Mouse (Mus musculus) heart, embryonic 13.5 days (tissue): Measurements from ENCODE around the gene Ddx10. TPM values are rescaled to one million over a fixed set of nuclear protein-coding genes. Genes with fewer than 3 reads are reported as not detected.
A peak's percentile ranks its signal among the peaks of the same experiment; 100 is the strongest.

Source experiments
- ATAC-seq: fragments of 200-750 bp; cut with Nextera tagmentation; 2 replicates; pipeline ENCODE4 v1.8.0; 2017; ENCODE audit warnings: moderate TSS enrichment; ENCODE audit not compliant: insufficient number of reproducible peaks, low FRiP score, low TSS enrichment; ENCODE audit errors: extremely low read depth
- H3K27ac ChIP-seq: fragments of 300-500 bp; sonication (generic); replicated peaks from 2 replicates; pipeline ENCODE4 v1.5.1; 2015; ENCODE audit warnings: moderate library complexity, mild to moderate bottlenecking, inconsistent platforms
- H3K27me3 ChIP-seq: fragments of 300-500 bp; sonication (generic); replicated peaks from 2 replicates; pipeline ENCODE4 v1.6.1; 2015; ENCODE audit warnings: mild to moderate bottlenecking, inconsistent platforms
- H3K36me3 ChIP-seq: fragments of 300-500 bp; sonication (generic); 2 replicates; pipeline ENCODE4 v1.6.1; 2015; ENCODE audit warnings: mild to moderate bottlenecking, inconsistent platforms
- H3K4me1 ChIP-seq: fragments of 300-500 bp; sonication (generic); 2 replicates; pipeline ENCODE4 v1.6.1; 2015; ENCODE audit warnings: inconsistent platforms
- H3K4me2 ChIP-seq: fragments of 300-500 bp; sonication (generic); 2 replicates; pipeline ENCODE4 v1.6.1; 2015; ENCODE audit warnings: inconsistent platforms, mild to moderate bottlenecking, moderate library complexity
- H3K4me3 ChIP-seq: fragments of 300-500 bp; sonication (generic); 2 replicates; pipeline ENCODE4 v1.5.1; 2015; ENCODE audit warnings: moderate library complexity, mild to moderate bottlenecking, inconsistent platforms
- H3K9ac ChIP-seq: fragments of 300-500 bp; sonication (generic); 2 replicates; pipeline ENCODE4 v1.6.1; 2015; ENCODE audit warnings: inconsistent platforms, mild to moderate bottlenecking, moderate library complexity
- H3K9me3 ChIP-seq: fragments of 300-500 bp; sonication (generic); 2 replicates; pipeline ENCODE4 v1.6.1; 2016; ENCODE audit warnings: inconsistent platforms
- WGBS: fragments of 180-500 bp; shearing (Covaris S2); methylation state at CpG from one replicate; pipeline ENCODE4 v1.1.7; 2015; ENCODE audit warnings: mixed read lengths; 5-methylcytosine and 5-hydroxymethylcytosine counted together
- polyA plus RNA-seq: library from polyadenylated mRNA; unstranded; fragments of >200 nt; fragmentation: Nextera tagmentation; extraction: Ambion mirVana; gene quantifications from 2 replicates; pipeline ENCODE4 v1.2.1, GENCODE M21; 2015

Ddx10 gene
- polyA plus RNA-seq, result 16.9 and 17.0 TPM in 2 replicates

GRCm38 (mm10) chr9:53247953-53248397, at the start of gene Ddx10:
TSS of gene Ddx10 (minus strand) at chr9:53248053.
- under 1% methylated on average over 35 of the region's 35 CpGs for WGBS
- peak within 1 kb of the TSS; percentile 95 for H3K4me3 ChIP-seq
- no peak within 1 kb of the TSS for H3K27ac ChIP-seq

GRCm38 (mm10) chr9:53292833-53293232, 45.0 kb upstream of the Ddx10 start:
- H3K4me3 ChIP-seq, result no peak overlapping the region
- no peaks in the 10 kb centered on the region for H3K9me3 ChIP-seq
- H3K4me1 ChIP-seq, result no peaks in the 10 kb centered on the region
- H3K27me3 ChIP-seq, result 0 out of 2 replicates have a peak, but pooled peaks cover 2% of the 10 kb centered on the region
- no peaks in the 10 kb centered on the region for H3K36me3 ChIP-seq
- ATAC-seq, result no peak
- no peak overlapping the region for H3K9ac ChIP-seq
- H3K4me2 ChIP-seq, result no peak overlapping the region
- no peak overlapping the region for H3K27ac ChIP-seq

More at GRCm38 (mm10) chr9:53247953-53248397, at the start of gene Ddx10:
- Histone ChIP-seq H3K9me3 (no peaks in the 10 kb centered on the region), H3K4me2 (peak within 1 kb of the TSS; percentile 98), H3K27me3 (0 out of 2 replicates have a peak, but pooled peaks cover 2% of the 10 kb centered on the region), H3K36me3 (no peaks in the 10 kb centered on the region), H3K9ac (peak within 1 kb of the TSS; percentile 90), H3K4me1 (peaks cover 15% of the 10 kb centered on the region)
- peak; percentile 93 for ATAC-seq

GRCm38 (mm10) chr9:53290006-53290405, 42.2 kb upstream of the Ddx10 start:
- no peaks in the 10 kb centered on the region for H3K4me1 ChIP-seq
- H3K27me3 ChIP-seq, result 0 out of 2 replicates have a peak, but pooled peaks cover 2% of the 10 kb centered on the region
- no peak for ATAC-seq
- H3K27ac ChIP-seq, result no peak overlapping the region
- H3K36me3 ChIP-seq, result no peaks in the 10 kb centered on the region
- no peak overlapping the region for H3K9ac ChIP-seq
- WGBS, result 59% methylated on average over 3 of the region's 3 CpGs
- H3K4me2 ChIP-seq, result no peak overlapping the region
- no peaks in the 10 kb centered on the region for H3K9me3 ChIP-seq
- no peak overlapping the region for H3K4me3 ChIP-seq

GRCm38 (mm10) chr9:53286793-53287192, 38.9 kb upstream of the Ddx10 start:
- WGBS, result 65% methylated on average over 6 of the region's 6 CpGs
- H3K9ac ChIP-seq, result no peak overlapping the region
- no peak overlapping the region for H3K4me2 ChIP-seq

GRCm38 (mm10) chr9:53278997-53279396, 31.1 kb upstream of the Ddx10 start:
- WGBS, result 84% methylated on average over 2 of the region's 2 CpGs
- Histone ChIP-seq H3K9me3 (no peaks in the 10 kb centered on the region), H3K4me2 (no peak overlapping the region), H3K9ac (no peak overlapping the region), H3K27me3 (no peaks in the 10 kb centered on the region), H3K27ac (no peak overlapping the region), H3K36me3 (no peaks in the 10 kb centered on the region), H3K4me1 (no peaks in the 10 kb centered on the region), H3K4me3 (no peak overlapping the region)
- ATAC-seq, result no peak

More at GRCm38 (mm10) chr9:53286793-53287192, 38.9 kb upstream of the Ddx10 start:
- no peak for ATAC-seq
- no peak overlapping the region for H3K4me3 ChIP-seq
- H3K36me3 ChIP-seq, result no peaks in the 10 kb centered on the region
- 0 out of 2 replicates have a peak, but pooled peaks cover 2% of the 10 kb centered on the region for H3K27me3 ChIP-seq
- no peaks in the 10 kb centered on the region for H3K9me3 ChIP-seq
- H3K27ac ChIP-seq, result no peak overlapping the region
- H3K4me1 ChIP-seq, result no peaks in the 10 kb centered on the region

- no peak overlapping the region for H3K27ac ChIP-seq
- H3K36me3 ChIP-seq, result no peaks in the 10 kb centered on the region
- H3K9me3 ChIP-seq, result no peaks in the 10 kb centered on the region
- no peak overlapping the region for H3K4me3 ChIP-seq
- H3K4me1 ChIP-seq, result peaks cover 7% of the 10 kb centered on the region
- no peak overlapping the region for H3K4me2 ChIP-seq
- no peak overlapping the region for H3K9ac ChIP-seq
- H3K27me3 ChIP-seq, result no peaks in the 10 kb centered on the region
- no peak for ATAC-seq
- 73% methylated on average over 1 of the region's 1 CpGs for WGBS
Observed at GRCm38 (mm10) chr9:53276381-53276780, 28.5 kb upstream of the Ddx10 start.

GRCm38 (mm10) chr9:53272714-53273113, 24.9 kb upstream of the Ddx10 start:
- H3K4me3 ChIP-seq, result no peak overlapping the region
- H3K9me3 ChIP-seq, result no peaks in the 10 kb centered on the region
- peaks cover 15% of the 10 kb centered on the region for H3K4me1 ChIP-seq
- H3K27me3 ChIP-seq, result no peaks in the 10 kb centered on the region
- no peak overlapping the region for H3K9ac ChIP-seq
- H3K27ac ChIP-seq, result no peak overlapping the region
- no peak for ATAC-seq
- H3K4me2 ChIP-seq, result no peak overlapping the region
- 82% methylated on average over 4 of the region's 4 CpGs for whole genome bisulfite sequencing
- H3K36me3 ChIP-seq, result no peaks in the 10 kb centered on the region

- Histone ChIP-seq H3K4me2 (no peak overlapping the region), H3K36me3 (no peaks in the 10 kb centered on the region), H3K9me3 (no peaks in the 10 kb centered on the region), H3K4me3 (no peak overlapping the region), H3K9ac (no peak overlapping the region), H3K27ac (no peak overlapping the region), H3K27me3 (no peaks in the 10 kb centered on the region), H3K4me1 (peaks cover 15% of the 10 kb centered on the region)
- 56% methylated on average over 5 of the region's 5 CpGs for WGBS
- ATAC-seq, result no peak
Observed at GRCm38 (mm10) chr9:53272207-53272606, 24.4 kb upstream of the Ddx10 start.

GRCm38 (mm10) chr9:53271281-53272022, 23.6 kb upstream of the Ddx10 start:
- H3K4me2 ChIP-seq, result no peak overlapping the region
- no peak overlapping the region for H3K4me3 ChIP-seq
- H3K4me1 ChIP-seq, result peaks cover 15% of the 10 kb centered on the region
- no peaks in the 10 kb centered on the region for H3K9me3 ChIP-seq
- WGBS, result 47% methylated on average over 5 of the region's 5 CpGs
- no peak overlapping the region for H3K9ac ChIP-seq
- no peak for ATAC-seq
- H3K36me3 ChIP-seq, result no peaks in the 10 kb centered on the region
- H3K27ac ChIP-seq, result no peak overlapping the region
- no peaks in the 10 kb centered on the region for H3K27me3 ChIP-seq

- ATAC-seq, result no peak
- H3K4me2 ChIP-seq, result no peak overlapping the region
- H3K36me3 ChIP-seq, result no peaks in the 10 kb centered on the region
- 84% methylated on average over 5 of the region's 5 CpGs for whole genome bisulfite sequencing
- H3K4me1 ChIP-seq, result peaks cover 19% of the 10 kb centered on the region
- H3K27me3 ChIP-seq, result no peaks in the 10 kb centered on the region
- H3K9me3 ChIP-seq, result no peaks in the 10 kb centered on the region
- H3K9ac ChIP-seq, result no peak overlapping the region
- H3K4me3 ChIP-seq, result no peak overlapping the region
- H3K27ac ChIP-seq, result 0 out of 2 replicates have a peak overlapping the region, but pooled peaks have one; percentile 1
Observed at GRCm38 (mm10) chr9:53269466-53269755, 21.6 kb upstream of the Ddx10 start.

GRCm38 (mm10) chr9:53268731-53269465, 21.0 kb upstream of the Ddx10 start:
- Histone ChIP-seq H3K4me1 (peaks cover 24% of the 10 kb centered on the region), H3K9ac (no peak overlapping the region), H3K9me3 (no peaks in the 10 kb centered on the region), H3K27me3 (no peaks in the 10 kb centered on the region), H3K4me2 (no peak overlapping the region), H3K36me3 (no peaks in the 10 kb centered on the region), H3K4me3 (no peak overlapping the region), H3K27ac (peak overlapping the region; percentile 42; the same call in 1 of the 2 replicates)
- 60% methylated on average over 5 of the region's 5 CpGs for WGBS
- ATAC-seq, result no peak
